Mouse (Mus musculus): ENCODE results near the gene Tmcc1. TPM values are rescaled to one million over a fixed set of nuclear protein-coding genes. Genes with fewer than 3 reads are reported as not detected.

Gene Tmcc1
- polyA plus RNA-seq, 1 experiment = 48.7 TPM

DNA sequence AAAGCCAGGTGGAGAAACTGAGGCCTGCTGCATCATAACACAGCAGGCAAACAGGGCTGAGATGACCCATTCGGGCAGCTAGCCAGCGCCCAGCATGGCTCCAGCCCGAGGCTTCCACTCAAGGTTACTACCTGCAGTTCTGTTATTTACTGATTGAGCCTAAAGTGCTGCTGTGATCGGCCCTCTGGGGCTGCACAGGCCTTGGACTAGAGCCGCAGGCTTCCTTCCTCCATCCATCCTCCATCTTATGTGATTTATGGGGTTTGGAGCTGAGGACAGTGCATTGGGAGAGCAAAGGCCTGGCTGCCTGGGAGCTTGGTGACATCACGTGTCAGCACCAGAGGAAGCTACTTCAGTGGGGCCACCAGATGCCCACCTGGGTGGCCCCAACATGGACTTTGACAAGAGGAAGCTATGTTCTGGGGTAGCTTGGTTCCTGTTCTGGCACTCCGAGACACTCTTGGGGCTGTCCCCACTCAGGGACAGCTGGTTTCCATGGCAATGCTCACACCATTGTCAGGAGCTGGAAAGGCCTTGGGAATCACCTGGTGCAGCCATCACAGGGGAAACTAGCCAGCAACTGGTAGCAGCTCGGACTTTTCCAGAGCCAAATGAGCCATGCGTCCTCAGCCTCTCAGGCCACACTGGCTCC, 206.1 kb downstream of the Tmcc1 start:
- Histone ChIP-seq H3K4me3 (ENCODE audit: insufficient read depth, low read length) (no peak overlapping the region), H3K4me1 (ENCODE audit: control insufficient read depth, insufficient read depth, low read length) (peaks cover 18% of the 10 kb centered on the region), H3K27ac (ENCODE audit: insufficient read depth, low read length) (peak overlapping the region; percentile 20; the same call in 1 of the 2 replicates)
- TF ChIP-seq POLR2A (IDR thresholded peaks at IDR 0.05; ENCODE audit: extremely low read depth, insufficient read depth, low read length) (no peak), CTCF (IDR thresholded peaks at IDR 0.05; ENCODE audit: extremely low read depth, insufficient read depth, low read length) (no peak)

GRCm38 (mm10) chr6:115986472-115987095, 206.7 kb downstream of the Tmcc1 start:
- Histone ChIP-seq H3K4me1 (ENCODE audit: control insufficient read depth, insufficient read depth, low read length) (peaks cover 18% of the 10 kb centered on the region), H3K27ac (ENCODE audit: insufficient read depth, low read length) (peak overlapping the region; percentile 20; the same call in 1 of the 2 replicates), H3K4me3 (ENCODE audit: insufficient read depth, low read length) (no peak overlapping the region)
- TF ChIP-seq POLR2A (IDR thresholded peaks at IDR 0.05; ENCODE audit: extremely low read depth, insufficient read depth, low read length) = no peak
- no peak for TF ChIP-seq CTCF (IDR thresholded peaks at IDR 0.05; ENCODE audit: extremely low read depth, insufficient read depth, low read length)

DNA sequence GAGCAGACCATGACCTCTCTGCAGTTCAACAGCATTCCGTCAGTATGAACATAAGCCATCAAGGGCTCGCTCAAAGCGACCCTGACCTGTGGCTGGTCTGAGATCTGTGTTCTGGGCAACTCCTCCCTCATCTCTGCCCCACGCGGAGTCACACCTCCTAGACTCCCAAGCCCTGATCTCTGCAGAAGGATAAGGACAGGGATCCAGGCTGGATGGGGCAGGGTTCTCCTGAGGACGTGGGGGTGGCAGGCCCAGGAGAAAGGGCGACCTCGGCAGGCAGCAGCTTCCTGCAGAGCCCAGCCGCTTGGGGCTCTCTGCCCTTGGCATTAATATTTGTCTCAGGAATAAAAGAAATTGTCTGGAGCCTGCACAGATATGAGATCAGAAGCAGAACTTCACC, 207.7 kb downstream of the Tmcc1 start:
- Histone ChIP-seq H3K27ac (ENCODE audit: insufficient read depth, low read length) (no peak overlapping the region), H3K4me3 (ENCODE audit: insufficient read depth, low read length) (no peak overlapping the region), H3K4me1 (ENCODE audit: control insufficient read depth, insufficient read depth, low read length) (peaks cover 18% of the 10 kb centered on the region)
- TF ChIP-seq CTCF (IDR thresholded peaks at IDR 0.05; ENCODE audit: extremely low read depth, insufficient read depth, low read length) = no peak

DNA sequence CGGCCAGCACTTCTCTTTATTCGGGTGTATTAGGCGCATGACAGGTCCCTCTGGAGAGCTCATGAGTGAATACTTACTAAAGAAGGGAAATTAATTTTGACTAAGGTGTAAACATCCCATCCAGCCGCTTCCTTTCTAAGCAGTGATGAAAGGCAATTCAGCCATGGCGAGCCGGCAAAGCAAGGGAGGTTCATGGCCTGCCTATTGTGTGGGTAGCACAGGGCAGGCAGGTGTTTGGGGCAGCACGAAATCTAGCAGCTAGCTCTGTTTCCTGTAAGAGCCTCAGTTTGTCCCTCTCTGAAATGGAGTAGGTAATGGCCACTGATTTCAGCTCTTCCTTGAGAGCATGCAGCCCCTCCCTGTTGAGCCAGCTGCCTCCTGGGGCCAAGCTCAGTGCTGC, 208.7 kb downstream of the Tmcc1 start:
- peaks cover 12% of the 10 kb centered on the region for H3K4me1 ChIP-seq (ENCODE audit: control insufficient read depth, insufficient read depth, low read length)
- H3K27ac ChIP-seq (ENCODE audit: insufficient read depth, low read length) = no peak overlapping the region; the same call in 1 of the 2 replicates
- TF ChIP-seq CTCF (IDR thresholded peaks at IDR 0.05; ENCODE audit: extremely low read depth, insufficient read depth, low read length) = no peak
- no peak overlapping the region for H3K4me3 ChIP-seq (ENCODE audit: insufficient read depth, low read length)

DNA sequence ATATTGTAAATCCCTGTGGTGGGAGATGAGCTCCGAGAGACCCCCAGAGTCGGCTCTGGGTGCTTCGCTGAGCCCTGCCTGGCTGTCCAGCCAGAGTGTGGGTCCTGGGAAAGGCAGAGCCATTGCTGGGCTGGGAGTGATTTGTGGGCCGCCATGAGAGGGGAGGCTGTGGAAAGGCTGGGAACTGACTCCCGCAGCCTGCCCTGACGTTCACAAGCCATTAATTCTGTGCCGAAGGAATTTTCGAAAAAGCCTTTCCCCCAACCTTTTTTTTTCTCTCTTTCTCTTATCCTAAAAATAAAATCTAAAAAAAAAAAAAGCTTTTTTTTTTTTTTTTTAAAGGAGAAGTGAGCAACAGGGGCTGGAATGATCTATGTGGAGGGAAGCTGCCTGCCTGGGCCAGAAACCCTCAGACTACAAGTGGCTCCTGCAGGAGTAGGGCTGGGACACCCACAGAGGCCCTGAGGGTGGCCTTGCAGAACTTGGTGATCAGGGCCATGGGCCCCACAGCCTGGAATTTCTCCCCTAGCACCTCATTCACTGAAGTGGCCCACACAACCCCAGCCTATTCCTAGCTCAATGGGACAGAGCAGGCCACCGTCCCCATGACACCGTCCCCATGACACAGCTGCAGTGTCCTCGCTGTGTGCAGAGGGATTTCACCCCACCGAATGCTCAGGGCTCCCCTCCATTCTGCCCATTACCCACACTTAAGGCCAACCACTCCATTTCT, 209.8 kb downstream of the Tmcc1 start:
- no peak for TF ChIP-seq POLR2A (IDR thresholded peaks at IDR 0.05; ENCODE audit: extremely low read depth, insufficient read depth, low read length)
- no peak for TF ChIP-seq CTCF (IDR thresholded peaks at IDR 0.05; ENCODE audit: extremely low read depth, insufficient read depth, low read length)
- Histone ChIP-seq H3K4me3 (ENCODE audit: insufficient read depth, low read length) (no peak overlapping the region), H3K27ac (ENCODE audit: insufficient read depth, low read length) (no peak overlapping the region), H3K4me1 (ENCODE audit: control insufficient read depth, insufficient read depth, low read length) (peaks cover 9% of the 10 kb centered on the region)

DNA sequence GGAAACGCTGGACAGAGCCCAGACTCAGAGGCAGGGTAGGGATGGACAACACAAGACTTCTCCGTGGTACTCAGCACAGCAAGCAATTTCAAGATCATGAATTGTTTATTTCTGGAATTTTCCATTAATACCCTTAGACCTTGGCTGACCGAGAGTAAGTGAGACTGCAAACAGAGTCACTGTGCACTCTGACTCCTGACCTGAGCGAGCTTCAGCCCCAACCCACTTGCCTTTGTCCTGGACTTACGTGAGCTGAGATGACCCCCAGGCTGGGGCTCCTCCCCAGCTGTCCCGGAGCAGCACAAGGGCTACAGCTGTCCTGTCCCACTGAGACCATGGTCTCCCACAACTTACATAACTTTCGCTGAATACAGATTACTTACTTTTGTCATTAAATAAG, 210.4 kb downstream of the Tmcc1 start:
- Histone ChIP-seq H3K4me3 (ENCODE audit: insufficient read depth, low read length) (no peak overlapping the region), H3K27ac (ENCODE audit: insufficient read depth, low read length) (peak overlapping the region; percentile 55), H3K4me1 (ENCODE audit: control insufficient read depth, insufficient read depth, low read length) (peaks cover 9% of the 10 kb centered on the region)
- TF ChIP-seq CTCF (IDR thresholded peaks at IDR 0.05; ENCODE audit: extremely low read depth, insufficient read depth, low read length) (no peak), POLR2A (IDR thresholded peaks at IDR 0.05; ENCODE audit: extremely low read depth, insufficient read depth, low read length) (no peak)

GRCm38 (mm10) chr6:115978596-115978995, 214.7 kb downstream of the Tmcc1 start:
- H3K27ac ChIP-seq (ENCODE audit: insufficient read depth, low read length) = no peak overlapping the region
- no peak overlapping the region for H3K4me3 ChIP-seq (ENCODE audit: insufficient read depth, low read length)
- H3K4me1 ChIP-seq (ENCODE audit: control insufficient read depth, insufficient read depth, low read length) = 0 out of 2 replicates have a peak, but pooled peaks cover 3% of the 10 kb centered on the region
- 0 out of 2 replicates have a peak, but pooled peaks have one; percentile 16 for TF ChIP-seq CTCF (IDR thresholded peaks at IDR 0.05; ENCODE audit: extremely low read depth, insufficient read depth, low read length)
- TF ChIP-seq POLR2A (IDR thresholded peaks at IDR 0.05; ENCODE audit: extremely low read depth, insufficient read depth, low read length) = no peak

- no peak for TF ChIP-seq POLR2A (IDR thresholded peaks at IDR 0.05; ENCODE audit: extremely low read depth, insufficient read depth, low read length)
- Histone ChIP-seq H3K4me3 (ENCODE audit: insufficient read depth, low read length) (no peak overlapping the region), H3K4me1 (ENCODE audit: control insufficient read depth, insufficient read depth, low read length) (0 out of 2 replicates have a peak, but pooled peaks cover 2% of the 10 kb centered on the region), H3K27ac (ENCODE audit: insufficient read depth, low read length) (no peak overlapping the region)
These were observed 215.5 kb downstream of the Tmcc1 start for GRCm38 (mm10) chr6:115977810-115978209.

GRCm38 (mm10) chr6:115975606-115976005, 217.7 kb downstream of the Tmcc1 start:
- Histone ChIP-seq H3K27ac (ENCODE audit: insufficient read depth, low read length) (no peak overlapping the region), H3K4me3 (ENCODE audit: insufficient read depth, low read length) (no peak overlapping the region), H3K4me1 (ENCODE audit: control insufficient read depth, insufficient read depth, low read length) (0 out of 2 replicates have a peak, but pooled peaks cover 2% of the 10 kb centered on the region)
- TF ChIP-seq POLR2A (IDR thresholded peaks at IDR 0.05; ENCODE audit: extremely low read depth, insufficient read depth, low read length) (no peak), CTCF (IDR thresholded peaks at IDR 0.05; ENCODE audit: extremely low read depth, insufficient read depth, low read length) (no peak)
